Mouse (Mus musculus) layer of hippocampus, adult 9-10 months (tissue): Measurements from ENCODE around the gene Dab2.

Source experiments
- DNase-seq: peaks from one replicate; pipeline ENCODE4 v3.0.0; 2022; ENCODE audit warnings: low spot score

Dab2 gene

GRCm38 (mm10) chr15:6299554-6299953 is at the start of gene Dab2:
TSS of gene Dab2 (plus strand) at chr15:6299788.
- no peak for DNase-seq

GRCm38 (mm10) chr15:6253471-6253870 is 46.1 kb upstream of the Dab2 start:
- DNase-seq = no peak

GRCm38 (mm10) chr15:6254383-6254782 is 45.2 kb upstream of the Dab2 start:
- no peak for DNase-seq

- DNase-seq = no peak
Measured at GRCm38 (mm10) chr15:6257049-6257448, 42.5 kb upstream of the Dab2 start.

- DNase-seq = no peak
Measured at GRCm38 (mm10) chr15:6259957-6260740, 39.4 kb upstream of the Dab2 start.

- no peak for DNase-seq
Measured at GRCm38 (mm10) chr15:6260741-6261430, 38.7 kb upstream of the Dab2 start.

GRCm38 (mm10) chr15:6267147-6267758 is 32.3 kb upstream of the Dab2 start:
- DNase-seq = no peak

GRCm38 (mm10) chr15:6278606-6279468 is 20.8 kb upstream of the Dab2 start:
- DNase-seq = no peak

- DNase-seq = no peak
Measured at GRCm38 (mm10) chr15:6280021-6280451, 19.6 kb upstream of the Dab2 start.

GRCm38 (mm10) chr15:6283249-6283648 is 16.3 kb upstream of the Dab2 start:
- DNase-seq = no peak

- DNase-seq = no peak
Measured at GRCm38 (mm10) chr15:6296071-6296470, 3.5 kb upstream of the Dab2 start.

- no peak for DNase-seq
Measured at GRCm38 (mm10) chr15:6298726-6299125, 862 bp upstream of the Dab2 start.

- DNase-seq = no peak
Measured at GRCm38 (mm10) chr15:6302219-6302618, 2.6 kb downstream of the Dab2 start.

GRCm38 (mm10) chr15:6303822-6304221 is 4.2 kb downstream of the Dab2 start:
- DNase-seq = no peak

- DNase-seq = no peak
Measured at GRCm38 (mm10) chr15:6309633-6310032, 10.0 kb downstream of the Dab2 start.

- no peak for DNase-seq
Measured at GRCm38 (mm10) chr15:6310417-6310816, 10.8 kb downstream of the Dab2 start.

GRCm38 (mm10) chr15:6312396-6312795 is 12.8 kb downstream of the Dab2 start:
- no peak for DNase-seq

- no peak for DNase-seq
Measured at GRCm38 (mm10) chr15:6319352-6319751, 19.8 kb downstream of the Dab2 start.

- DNase-seq = no peak
Measured at GRCm38 (mm10) chr15:6320501-6320900, 20.9 kb downstream of the Dab2 start.

GRCm38 (mm10) chr15:6321263-6321662 is 21.7 kb downstream of the Dab2 start:
- DNase-seq = no peak

- DNase-seq = no peak
Measured at GRCm38 (mm10) chr15:6322311-6322710, 22.7 kb downstream of the Dab2 start.

- peak; percentile 18 for DNase-seq
Measured at GRCm38 (mm10) chr15:6323577-6323976, 24.0 kb downstream of the Dab2 start.
